ENCODE assay signal across 18 mouse cellular contexts in the genomic region with DNA sequence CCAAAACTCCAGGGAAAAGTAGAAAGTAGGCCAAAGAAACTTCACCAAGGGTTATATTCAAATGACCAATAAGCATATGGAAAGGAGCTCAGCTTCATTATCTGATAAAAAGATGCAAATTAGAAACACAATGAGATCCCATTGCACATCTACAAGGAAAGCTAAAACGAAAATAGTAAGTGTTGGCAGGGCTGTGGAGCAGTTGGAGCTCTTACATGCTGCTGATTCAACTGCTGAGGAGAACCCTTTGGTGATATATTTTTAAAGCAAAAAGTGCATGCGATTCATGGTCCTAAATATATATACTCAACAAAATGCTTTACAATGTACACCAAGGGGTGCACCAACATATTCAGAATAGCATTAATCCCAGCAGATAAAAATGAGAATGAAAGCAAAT.
"Had no signal": no experiment of that assay in that cellular context is flagged by ENCODE, and none has a peak within 500 bp of the region (broad histone marks: within the 10 kb centered on the region; RNA-seq: fewer than 3 reads in every experiment).

No protein-coding gene starts in this region.

- H3K27me3 ChIP-seq: limb, embryonic 13.5 days; liver, embryonic 15.5 days; neural tube, embryonic 15.5 days had no signal

- H3K4me2 ChIP-seq: limb, embryonic 13.5 days; liver, embryonic 11.5 days; liver, embryonic 15.5 days; neural tube, embryonic 15.5 days had no signal

- H3K4me3 ChIP-seq: limb, embryonic 13.5 days; liver, embryonic 15.5 days; midbrain, embryonic 10.5 days; myocyte; neural tube, embryonic 15.5 days had no signal

- DNase-seq: kidney, adult 11 months; kidney, adult 9 months; kidney, postnatal 36 days; layer of hippocampus, postnatal 36 days; lung, adult 2 months; lung, postnatal 4 days; midbrain, embryonic 14.5 days; spleen, adult 18-20 months; thymus, adult 2 months; thymus, postnatal 25 days had no signal

- H3K9ac ChIP-seq: limb, embryonic 13.5 days; liver, embryonic 15.5 days; neural tube, embryonic 15.5 days had no signal

- H3K9me3 ChIP-seq: limb, embryonic 13.5 days; liver, embryonic 15.5 days; midbrain, embryonic 10.5 days; neural tube, embryonic 15.5 days had no signal

- H3K27ac ChIP-seq: kidney, postnatal 0 days; limb, embryonic 13.5 days; liver, embryonic 15.5 days; midbrain, embryonic 10.5 days; neural tube, embryonic 15.5 days had no signal

- H3K36me3 ChIP-seq: limb, embryonic 13.5 days; liver, embryonic 15.5 days; midbrain, embryonic 10.5 days; neural tube, embryonic 15.5 days had no signal

- H3K4me1 ChIP-seq: limb, embryonic 13.5 days; liver, embryonic 15.5 days; midbrain, embryonic 10.5 days; neural tube, embryonic 15.5 days had no signal

- ATAC-seq: lung, postnatal 0 days had no signal
